Mouse (Mus musculus) bone marrow, adult 2 months (tissue): ENCODE data around the gene Pgls.

Experiments used
- CTCF ChIP-seq: fragments of 200-500 bp; IDR thresholded peaks from 2 replicates; pipeline ENCODE4 v1.5.1; 2011; ENCODE audit warnings: low read length, control low read depth; ENCODE audit not compliant: control insufficient read depth, insufficient read depth
- POLR2A ChIP-seq: fragments of 200-500 bp; IDR thresholded peaks from 2 replicates; pipeline ENCODE4 v1.6.1; 2011; ENCODE audit warnings: low read depth, mild to moderate bottlenecking, control low read depth, low read length, borderline replicate concordance; ENCODE audit not compliant: control insufficient read depth

- no peak for TF ChIP-seq POLR2A
- TF ChIP-seq CTCF = no peak
Measured at GRCm38 (mm10) chr8:71598841-71599240, 6.9 kb downstream of the Pgls start.
